Mouse (Mus musculus) neural tube, embryonic 11.5 days (tissue): ENCODE data around the gene Irgc1. TPM values are rescaled to one million over a fixed set of nuclear protein-coding genes. Genes with fewer than 3 reads are reported as not detected.
A peak's percentile ranks its signal among the peaks of the same experiment; 100 is the strongest.
"Not testable (repeated sequence)": the region's sequence is repeated elsewhere in the genome, so short reads cannot be mapped to it uniquely, and the experiment has no call there.

ENCODE experiments used
- ATAC-seq: fragments of 200-750 bp; cut with Nextera tagmentation; 2 replicates; pipeline ENCODE4 v1.8.0; 2017; ENCODE audit warnings: moderate number of reproducible peaks, mild to moderate bottlenecking, moderate TSS enrichment, moderate library complexity; ENCODE audit not compliant: insufficient read depth, low FRiP score, low TSS enrichment
- DNase-seq: peaks from one replicate; pipeline ENCODE4 v3.0.0-alpha.2; 2015; ENCODE audit warnings: low spot score
- H3K27ac ChIP-seq: fragments of 300-500 bp; sonication (generic); 2 replicates; pipeline ENCODE4 v1.5.1; 2014; ENCODE audit warnings: low read depth, mild to moderate bottlenecking, low read length
- H3K27me3 ChIP-seq: fragments of 300-500 bp; sonication (generic); 2 replicates; pipeline ENCODE4 v1.6.1; 2014; ENCODE audit warnings: mild to moderate bottlenecking, low read length, mixed read lengths; ENCODE audit not compliant: control insufficient read depth, insufficient read depth
- H3K36me3 ChIP-seq: fragments of 300-500 bp; sonication (generic); 2 replicates; pipeline ENCODE4 v1.6.1; 2014; ENCODE audit warnings: mild to moderate bottlenecking, low read length, moderate library complexity, mixed read lengths; ENCODE audit not compliant: control insufficient read depth, insufficient read depth
- H3K4me1 ChIP-seq: fragments of 300-500 bp; sonication (generic); 2 replicates; pipeline ENCODE4 v1.6.1; 2014; ENCODE audit warnings: low read length, mixed read lengths; ENCODE audit not compliant: control insufficient read depth, insufficient read depth
- H3K4me2 ChIP-seq: fragments of 300-500 bp; sonication (generic); 2 replicates; pipeline ENCODE4 v1.6.1; 2014; ENCODE audit warnings: low read depth, mild to moderate bottlenecking, moderate library complexity
- H3K4me3 ChIP-seq: fragments of 300-500 bp; sonication (generic); 2 replicates; pipeline ENCODE4 v1.5.1; 2014; ENCODE audit warnings: low read depth, low read length
- H3K9ac ChIP-seq: fragments of 300-500 bp; sonication (generic); 2 replicates; pipeline ENCODE4 v1.6.1; 2014; ENCODE audit warnings: mild to moderate bottlenecking, low read length
- H3K9me3 ChIP-seq: fragments of 300-500 bp; sonication (generic); 2 replicates; pipeline ENCODE4 v1.6.1; 2016; ENCODE audit warnings: low read length; ENCODE audit not compliant: control insufficient read depth
- WGBS: fragments of 180-500 bp; shearing (Covaris S2); extraction: QIAGEN DNeasy Blood & Tissue Kit; methylation state at CpG from one replicate; pipeline ENCODE4 v1.1.7; 2014; 5-methylcytosine and 5-hydroxymethylcytosine counted together
- polyA plus RNA-seq: library from polyadenylated mRNA; unstranded; fragments of >200 nt; fragmentation: Nextera tagmentation; extraction: Ambion mirVana; gene quantifications from 2 replicates; pipeline ENCODE4 v1.2.1, GENCODE M21; 2014

The Irgc1 gene
- polyA plus RNA-seq, 1 experiment from 2014 or later: not detected

DNA sequence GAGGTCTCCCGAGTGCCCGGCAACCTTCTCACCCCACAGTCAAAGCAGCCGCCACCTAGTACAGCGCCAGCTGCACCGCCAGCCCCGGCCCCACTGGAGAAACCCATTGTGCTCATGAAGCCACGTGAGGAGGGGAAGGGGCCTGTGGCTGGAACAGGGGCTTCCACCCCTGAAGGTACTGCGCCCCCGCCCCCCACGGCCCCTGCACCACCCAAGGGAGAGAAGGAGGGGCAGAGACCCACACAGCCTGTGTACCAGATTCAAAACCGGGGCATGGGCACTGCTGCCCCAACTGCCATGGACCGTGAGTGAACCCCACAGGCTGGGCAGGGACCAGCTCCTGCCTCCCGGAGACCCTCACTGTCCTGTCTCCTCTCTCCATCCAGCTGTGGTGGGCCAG lies 46.4 kb downstream of the Irgc1 start:
- Histone ChIP-seq H3K27ac (no peak overlapping the region), H3K9ac (no peak overlapping the region), H3K4me3 (no peak overlapping the region), H3K9me3 (no peaks in the 10 kb centered on the region; the same call in 1 of the 2 replicates), H3K4me2 (no peak overlapping the region), H3K36me3 (peaks cover 8% of the 10 kb centered on the region), H3K27me3 (no peaks in the 10 kb centered on the region), H3K4me1 (no peaks in the 10 kb centered on the region)
- 94% methylated on average over 13 of the region's 13 CpGs for WGBS
- DNase-seq (no peak), ATAC-seq (no peak)

DNA sequence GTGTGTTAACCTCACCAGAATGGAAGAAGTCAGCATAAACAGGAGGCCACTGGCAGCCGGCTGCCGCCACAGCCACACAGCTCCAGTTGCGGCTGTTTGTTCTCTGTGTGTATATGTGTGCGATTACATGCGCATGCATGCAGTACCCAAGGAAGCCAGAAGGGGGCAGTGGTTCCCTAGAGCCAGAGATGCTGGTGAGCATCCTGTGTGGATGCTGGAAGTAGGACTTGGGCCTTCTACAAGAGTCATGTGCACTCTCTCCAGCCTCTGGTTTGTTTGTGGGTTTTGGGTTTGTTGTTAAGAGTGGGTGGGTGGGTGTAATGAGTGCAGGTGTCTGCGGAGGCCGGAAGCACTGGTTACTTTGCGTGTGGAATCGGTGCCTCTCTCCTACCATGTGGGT lies 49.2 kb downstream of the Irgc1 start:
- no peak for DNase-seq

DNA sequence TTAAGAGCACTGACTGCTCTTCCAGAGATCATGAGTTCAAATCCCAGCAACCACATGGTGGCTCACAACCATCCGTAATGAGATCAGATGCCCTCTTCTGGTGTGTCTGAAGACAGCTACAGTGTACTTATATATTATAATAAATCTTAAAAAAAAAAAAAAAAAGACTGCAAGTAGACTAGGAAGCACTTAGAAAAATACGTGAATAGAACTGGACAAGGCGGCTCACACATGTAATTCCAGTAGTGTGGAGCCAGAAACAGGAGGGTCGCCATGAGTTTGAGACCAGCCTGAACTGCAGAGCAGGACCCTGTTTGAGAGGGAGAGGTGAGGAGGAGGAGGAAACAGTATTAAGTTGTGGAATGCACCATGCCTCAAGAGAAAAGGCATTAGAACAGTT lies 51.6 kb downstream of the Irgc1 start:
- peak overlapping the region; percentile 58 for H3K4me2 ChIP-seq
- H3K27me3 ChIP-seq, ATAC-seq, H3K27ac ChIP-seq, H3K4me1 ChIP-seq, H3K9ac ChIP-seq, H3K4me3 ChIP-seq, DNase-seq, H3K9me3 ChIP-seq, H3K36me3 ChIP-seq: not testable (repeated sequence)
- 94% methylated on average over 4 of the region's 4 CpGs for WGBS

More for the DNA sequence above, 49.2 kb downstream of the Irgc1 start:
- no peak for ATAC-seq
- 97% methylated on average over 9 of the region's 9 CpGs for WGBS
- peaks cover 7% of the 10 kb centered on the region for H3K36me3 ChIP-seq
- no peak overlapping the region for H3K9ac ChIP-seq
- H3K4me1 ChIP-seq: no peaks in the 10 kb centered on the region
- no peak overlapping the region for H3K4me3 ChIP-seq
- no peaks in the 10 kb centered on the region; the same call in 1 of the 2 replicates for H3K9me3 ChIP-seq
- H3K4me2 ChIP-seq: no peak overlapping the region
- H3K27ac ChIP-seq: no peak overlapping the region
- H3K27me3 ChIP-seq: no peaks in the 10 kb centered on the region

DNA sequence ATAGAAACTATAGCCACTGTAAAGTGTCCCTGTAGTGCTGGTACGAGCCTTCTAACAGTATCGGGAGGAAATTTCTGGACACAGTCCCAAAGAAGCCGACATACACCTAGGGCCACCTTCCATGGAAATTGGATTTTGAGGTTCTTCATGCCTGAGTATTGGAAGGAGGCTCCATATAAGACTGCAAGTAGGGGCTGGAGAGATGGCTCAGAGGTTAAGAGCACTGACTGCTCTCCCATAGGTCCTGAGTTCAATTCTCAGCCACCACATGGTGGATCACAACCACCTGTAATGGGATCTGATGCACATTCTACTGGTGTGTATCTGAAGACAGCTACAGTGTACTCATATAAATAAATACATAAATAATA lies 52.0 kb downstream of the Irgc1 start:
- H3K4me2 ChIP-seq: peak overlapping the region; percentile 58
- ATAC-seq: no peak; the same call in 1 of the 2 replicates
- 23% methylated on average over 3 of the region's 3 CpGs for WGBS
- H3K27ac ChIP-seq: peak overlapping the region; percentile 91
- no peaks in the 10 kb centered on the region; the same call in 1 of the 2 replicates for H3K9me3 ChIP-seq
- H3K27me3 ChIP-seq: no peaks in the 10 kb centered on the region
- peak overlapping the region; percentile 75 for H3K9ac ChIP-seq
- no peak for DNase-seq
- H3K36me3 ChIP-seq: peaks cover 4% of the 10 kb centered on the region; the same call in 1 of the 2 replicates
- no peaks in the 10 kb centered on the region for H3K4me1 ChIP-seq
- H3K4me3 ChIP-seq: peak overlapping the region; percentile 61

GRCm38 (mm10) chr7:24399256-24400081 lies 52.6 kb downstream of the Irgc1 start, which contains the start of gene Smg9:
Smg9 (plus strand) TSS chr7:24399619.
- DNase-seq (peak; percentile 98), ATAC-seq (peak; percentile 92)
- Histone ChIP-seq H3K36me3 (peaks cover 4% of the 10 kb centered on the region; the same call in 1 of the 2 replicates), H3K4me2 (peak within 1 kb of the TSS; percentile 58), H3K9ac (peak within 1 kb of the TSS; percentile 75), H3K27ac (peak within 1 kb of the TSS; percentile 91), H3K4me1 (no peaks in the 10 kb centered on the region), H3K9me3 (no peaks in the 10 kb centered on the region; the same call in 1 of the 2 replicates), H3K4me3 (peak within 1 kb of the TSS; percentile 61), H3K27me3 (no peaks in the 10 kb centered on the region)
- 2% methylated on average over 66 of the region's 66 CpGs for WGBS

DNA sequence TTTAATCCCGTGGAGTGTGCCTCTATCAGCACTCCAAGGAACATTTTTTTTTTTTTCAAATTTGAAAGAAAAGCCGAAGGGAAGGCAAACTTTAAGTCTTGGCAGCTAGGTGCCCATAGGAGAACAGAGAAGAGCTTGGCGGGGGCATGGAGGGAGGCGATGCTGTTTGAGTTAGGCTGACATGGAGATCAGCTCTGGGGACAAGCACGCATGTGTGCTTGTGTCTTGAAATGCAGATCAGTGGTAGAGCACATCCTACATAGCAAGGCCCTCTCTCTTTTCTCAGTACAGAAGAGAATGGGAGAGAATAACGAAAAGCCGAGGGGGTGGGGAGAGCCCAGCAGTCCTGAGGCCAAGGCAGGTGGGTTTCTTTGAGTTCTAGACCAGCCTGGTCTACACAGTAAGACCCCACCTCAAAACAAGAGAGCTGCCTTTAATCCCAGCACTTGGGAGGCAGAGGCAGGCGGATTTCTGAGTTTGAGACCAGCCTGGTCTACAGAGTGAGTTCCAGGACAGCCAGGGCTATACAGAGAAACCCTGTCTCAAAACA lies 53.7 kb downstream of the Irgc1 start:
- Histone ChIP-seq H3K27me3 (no peaks in the 10 kb centered on the region), H3K27ac (no peak overlapping the region), H3K4me1 (no peaks in the 10 kb centered on the region), H3K4me3 (no peak overlapping the region), H3K36me3 (peaks cover 3% of the 10 kb centered on the region; the same call in 1 of the 2 replicates), H3K4me2 (no peak overlapping the region), H3K9ac (no peak overlapping the region), H3K9me3 (no peaks in the 10 kb centered on the region; the same call in 1 of the 2 replicates)
- 95% methylated on average over 8 of the region's 8 CpGs for WGBS
- ATAC-seq (no peak), DNase-seq (no peak)

DNA sequence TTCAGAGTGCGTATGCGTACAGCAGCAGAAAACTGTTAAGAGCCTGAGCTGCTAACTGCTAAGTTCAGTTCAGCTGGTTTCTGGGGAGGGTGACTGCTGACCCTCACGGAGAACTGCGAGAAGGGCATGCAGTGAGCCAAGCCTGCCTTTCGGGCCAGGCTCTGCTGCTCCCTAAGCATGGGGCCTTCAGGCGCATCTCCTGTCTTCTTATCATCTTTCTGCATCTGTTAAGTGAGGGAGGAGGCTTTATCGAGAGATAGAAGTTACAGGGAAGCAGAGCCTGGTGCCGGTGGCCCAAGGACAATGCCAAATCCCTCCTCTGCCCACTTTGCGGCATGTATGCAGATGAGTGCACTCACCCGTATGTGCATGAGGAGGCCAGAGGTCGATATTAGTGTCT lies 55.3 kb downstream of the Irgc1 start:
- no peak overlapping the region for H3K4me3 ChIP-seq
- no peak overlapping the region for H3K9ac ChIP-seq

DNA sequence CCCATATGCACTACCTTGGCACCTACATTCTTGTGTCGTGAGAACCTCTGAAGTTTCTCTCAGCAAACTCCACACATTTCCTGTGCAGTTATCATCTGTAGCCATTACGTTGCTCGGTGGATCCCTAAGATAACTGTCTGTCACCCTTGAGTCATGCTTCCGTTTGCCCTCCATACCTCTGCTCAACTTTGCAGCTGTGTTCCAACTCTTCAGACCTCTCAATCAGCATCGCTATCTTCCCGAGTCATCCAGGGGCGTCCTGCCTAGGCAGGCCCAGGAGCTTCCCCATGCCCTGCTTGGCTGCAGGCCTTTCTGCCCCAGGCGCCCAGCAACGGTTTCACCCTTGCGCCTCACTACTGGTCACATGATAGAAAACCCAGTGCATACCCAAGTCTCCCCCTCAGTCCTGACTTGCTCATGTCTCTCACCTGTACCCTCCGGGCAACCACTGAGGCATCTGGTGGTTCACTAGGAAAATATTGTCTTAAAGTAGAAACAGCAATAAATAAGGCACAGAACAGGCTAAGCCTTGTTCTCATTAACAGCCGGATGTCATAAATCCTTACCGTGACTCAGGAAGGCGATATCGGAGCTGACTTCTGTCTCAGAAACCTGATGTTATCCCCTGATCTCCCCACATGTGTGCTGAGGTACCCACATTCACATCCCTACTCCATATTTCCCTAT lies 57.5 kb downstream of the Irgc1 start:
- Histone ChIP-seq H3K4me1 (peaks cover 6% of the 10 kb centered on the region; the same call in 1 of the 2 replicates), H3K9me3 (no peaks in the 10 kb centered on the region), H3K9ac (no peak overlapping the region), H3K27ac (no peak overlapping the region), H3K4me3 (no peak overlapping the region), H3K36me3 (no peaks in the 10 kb centered on the region), H3K27me3 (no peaks in the 10 kb centered on the region), H3K4me2 (no peak overlapping the region)
- DNase-seq (no peak), ATAC-seq (no peak)
- WGBS: 72% methylated on average over 15 of the region's 15 CpGs

More for the DNA sequence above, 55.3 kb downstream of the Irgc1 start:
- no peak for DNase-seq
- WGBS: 82% methylated on average over 11 of the region's 11 CpGs
- Histone ChIP-seq H3K4me1 (no peaks in the 10 kb centered on the region), H3K9me3 (no peaks in the 10 kb centered on the region), H3K27ac (no peak overlapping the region), H3K36me3 (no peaks in the 10 kb centered on the region), H3K27me3 (no peaks in the 10 kb centered on the region), H3K4me2 (no peak overlapping the region)
- ATAC-seq: no peak
